ENCODE assay signal across 10 mouse cellular contexts in genomic region chr2:150111247-150111912, GRCm38 (mm10).
"Had no signal": no experiment of that assay in that cellular context is flagged by ENCODE, and none has a peak within 500 bp of the region (broad histone marks: within the 10 kb centered on the region; RNA-seq: fewer than 3 reads in every experiment).

No protein-coding gene starts in this region.

- H3K4me3 ChIP-seq: kidney, embryonic 15.5 days; limb, embryonic 13.5 days; midbrain, embryonic 13.5 days had no signal

- ATAC-seq: midbrain, embryonic 13.5 days had no signal

- DNase-seq: kidney, adult 2 months; kidney, postnatal 14 days; left cerebral cortex, postnatal 4 days; lung, adult 18-20 months; right cerebral cortex, postnatal 14 days had no signal

- H3K4me1 ChIP-seq: kidney, embryonic 15.5 days; limb, embryonic 13.5 days; midbrain, embryonic 13.5 days had no signal

- H3K27ac ChIP-seq: kidney, embryonic 15.5 days; limb, embryonic 13.5 days; liver, embryonic 14.5 days; midbrain, embryonic 13.5 days; stomach, postnatal 0 days had no signal

- H3K27me3 ChIP-seq: kidney, embryonic 15.5 days; limb, embryonic 13.5 days; midbrain, embryonic 13.5 days had no signal
